Mouse (Mus musculus) lung, postnatal 25 days (tissue): Measurements from ENCODE around the gene Mybbp1a.

Experiments
- DNase-seq: peaks from one replicate; pipeline ENCODE4 v3.0.0; 2022; ENCODE audit warnings: low spot score

Mybbp1a gene

GRCm38 (mm10) chr11:72440965-72441664 is at the start of gene Mybbp1a:
Mybbp1a (plus strand) TSS chr11:72441355.
- DNase-seq = peak; percentile 98

- DNase-seq = no peak
These were observed 47.9 kb upstream of the Mybbp1a start for GRCm38 (mm10) chr11:72393243-72393642.

- peak; percentile 45 for DNase-seq
These were observed 47.5 kb upstream of the Mybbp1a start for GRCm38 (mm10) chr11:72393669-72394068.

- DNase-seq = no peak
These were observed 46.5 kb upstream of the Mybbp1a start for GRCm38 (mm10) chr11:72394694-72395093.

GRCm38 (mm10) chr11:72395652-72396051 is 45.5 kb upstream of the Mybbp1a start:
- no peak for DNase-seq

- DNase-seq = peak; percentile 37
These were observed 44.5 kb upstream of the Mybbp1a start for GRCm38 (mm10) chr11:72396621-72397020.

- peak; percentile 83 for DNase-seq
These were observed 44.1 kb upstream of the Mybbp1a start for GRCm38 (mm10) chr11:72397072-72397471.

GRCm38 (mm10) chr11:72397811-72398525 is 43.2 kb upstream of the Mybbp1a start:
- no peak for DNase-seq

GRCm38 (mm10) chr11:72401068-72401467 is 40.1 kb upstream of the Mybbp1a start:
- no peak for DNase-seq

- no peak for DNase-seq
These were observed 39.1 kb upstream of the Mybbp1a start for GRCm38 (mm10) chr11:72402017-72402416.

GRCm38 (mm10) chr11:72402969-72403368 is 38.2 kb upstream of the Mybbp1a start:
- DNase-seq = no peak

- DNase-seq = no peak
These were observed 35.6 kb upstream of the Mybbp1a start for GRCm38 (mm10) chr11:72405532-72405931.

- DNase-seq = peak; percentile 43
These were observed 35.0 kb upstream of the Mybbp1a start for GRCm38 (mm10) chr11:72406079-72406675.

- no peak for DNase-seq
These were observed 34.1 kb upstream of the Mybbp1a start for GRCm38 (mm10) chr11:72407081-72407480.

- DNase-seq = no peak
These were observed 33.6 kb upstream of the Mybbp1a start for GRCm38 (mm10) chr11:72407574-72407973.

GRCm38 (mm10) chr11:72408451-72409170 is 32.5 kb upstream of the Mybbp1a start:
- DNase-seq = no peak

- DNase-seq = no peak
These were observed 31.3 kb upstream of the Mybbp1a start for GRCm38 (mm10) chr11:72409649-72410385.

GRCm38 (mm10) chr11:72410521-72411092 is 30.5 kb upstream of the Mybbp1a start:
- no peak for DNase-seq

GRCm38 (mm10) chr11:72411093-72411921 is 29.8 kb upstream of the Mybbp1a start, which contains the start of gene Smtnl2:
Smtnl2 (minus strand) TSS chr11:72411713.
- DNase-seq = peak; percentile 92

GRCm38 (mm10) chr11:72411945-72412344 is 29.2 kb upstream of the Mybbp1a start:
- DNase-seq = no peak
